Mouse (Mus musculus) bone marrow, adult 2 months (tissue): ENCODE data around the gene Nab2. TPM values are rescaled to one million over a fixed set of nuclear protein-coding genes. Genes with fewer than 3 reads are reported as not detected.

Experiments used
- H3K27ac ChIP-seq: fragments of 200-500 bp; 2 replicates; pipeline ENCODE4 v1.5.1; 2012; ENCODE audit warnings: low read depth, mild to moderate bottlenecking, control low read depth, inconsistent platforms, low read length; ENCODE audit not compliant: control insufficient read depth, poor library complexity, insufficient read depth
- H3K4me1 ChIP-seq: fragments of 200-500 bp; 2 replicates; pipeline ENCODE4 v1.6.1; 2011; ENCODE audit warnings: low read length; ENCODE audit not compliant: control insufficient read depth, insufficient read depth
- H3K4me3 ChIP-seq: fragments of 200-500 bp; replicated peaks from 2 replicates; pipeline ENCODE3; 2011; ENCODE audit warnings: mild to moderate bottlenecking, low read depth, low read length, control low read depth; ENCODE audit not compliant: control insufficient read depth
- CTCF ChIP-seq: fragments of 200-500 bp; IDR thresholded peaks from 2 replicates; pipeline ENCODE4 v1.5.1; 2011; ENCODE audit warnings: low read length, control low read depth; ENCODE audit not compliant: control insufficient read depth, insufficient read depth
- POLR2A ChIP-seq: fragments of 200-500 bp; IDR thresholded peaks from 2 replicates; pipeline ENCODE4 v1.6.1; 2011; ENCODE audit warnings: low read depth, mild to moderate bottlenecking, control low read depth, low read length, borderline replicate concordance; ENCODE audit not compliant: control insufficient read depth
- WGBS: fragments of 180-500 bp; shearing (Covaris S2); methylation state at CpG from one replicate; pipeline ENCODE4 v1.1.7; 2018; 5-methylcytosine and 5-hydroxymethylcytosine counted together
- polyA plus RNA-seq: library from polyadenylated mRNA; stranded (reverse); fragments of >200 nt; gene quantifications from 2 replicates; pipeline ENCODE4 v1.2.4, GENCODE M21; 2011; ENCODE audit warnings: low replicate concordance; ENCODE audit not compliant: missing spikeins, insufficient read depth, insufficient read length

Gene Nab2
- polyA plus RNA-seq, 1 experiment = 4.0 TPM

DNA sequence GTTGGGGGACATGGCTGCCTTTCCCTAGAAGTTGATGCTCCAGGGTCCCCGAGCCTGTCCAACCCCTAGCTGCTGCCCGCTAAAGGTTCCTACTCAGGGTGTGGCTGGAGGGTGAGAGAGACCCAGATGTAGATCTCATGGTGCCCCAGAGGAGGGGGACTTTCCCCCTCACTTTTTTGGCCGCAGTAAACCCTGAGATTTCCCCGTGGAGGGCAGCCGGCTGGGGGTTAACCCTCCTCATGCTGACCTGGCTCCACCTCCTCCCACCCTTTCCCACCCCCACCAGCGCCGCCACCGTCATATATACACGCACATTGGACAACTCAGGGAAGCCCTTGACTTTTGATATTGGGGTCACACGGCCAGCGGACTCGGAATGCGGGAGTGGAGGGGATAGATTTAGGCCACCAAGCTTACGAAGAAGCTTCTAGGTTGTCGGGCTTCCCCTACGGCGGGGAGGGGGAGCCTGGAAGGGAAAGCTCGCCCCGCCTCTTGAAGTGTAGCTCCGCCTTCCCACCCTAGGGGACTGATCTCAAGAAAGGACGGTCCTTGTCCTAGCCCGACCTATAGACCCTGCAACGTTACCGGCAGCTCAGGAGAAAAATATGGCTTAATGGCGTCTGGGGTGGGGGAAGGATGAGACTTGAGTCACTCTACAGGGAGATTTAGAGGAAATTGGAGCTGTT is 24.7 kb downstream of the Nab2 start:
- under 1% methylated on average over 25 of the region's 25 CpGs for WGBS
- H3K4me3 ChIP-seq = peak overlapping the region; percentile 92
- peaks cover 4% of the 10 kb centered on the region; the same call in 1 of the 2 replicates for H3K4me1 ChIP-seq
- H3K27ac ChIP-seq = peak overlapping the region; percentile 98
- TF ChIP-seq CTCF (no peak), POLR2A (0 out of 2 replicates have a peak, but pooled peaks have one; percentile 3)

DNA sequence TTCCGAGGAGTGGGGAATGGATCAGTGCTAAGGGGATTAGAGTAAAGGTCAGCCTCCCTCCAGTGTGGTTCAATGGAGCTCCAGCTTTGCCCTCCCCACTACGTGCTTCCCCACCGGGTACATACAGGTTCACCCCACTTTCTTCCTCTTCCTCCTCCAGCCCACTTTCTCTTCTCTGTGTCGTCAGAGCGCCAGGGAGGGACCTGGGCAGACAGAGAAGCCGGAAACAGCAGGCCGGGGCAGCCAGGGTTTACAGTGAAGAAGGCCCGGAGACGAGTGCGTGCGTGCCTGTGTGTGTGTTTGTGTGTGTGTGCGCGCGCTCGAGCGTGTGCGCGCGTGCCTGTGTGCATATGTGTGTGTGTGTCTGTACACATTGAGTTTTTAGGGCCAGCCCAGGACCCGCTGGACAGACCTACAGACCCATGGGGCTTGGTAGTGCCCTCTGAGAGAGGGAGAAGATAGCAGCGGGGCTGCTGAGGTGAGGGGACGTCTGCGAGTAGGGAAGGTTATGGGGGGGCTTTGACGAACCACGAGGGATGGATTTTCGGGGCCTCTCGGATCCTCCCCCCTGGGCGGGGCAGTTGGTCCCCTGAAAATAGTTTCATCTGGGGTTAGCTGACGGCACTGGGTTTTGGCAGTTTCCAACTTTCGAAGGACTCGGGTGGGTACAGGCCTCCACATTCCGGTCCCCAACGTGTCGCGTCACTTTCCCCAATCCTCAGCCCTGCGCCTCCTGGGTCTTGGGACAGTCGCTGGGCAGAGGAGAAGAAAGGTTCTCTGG is 25.4 kb downstream of the Nab2 start, which contains the start of gene Stat6:
Stat6 (plus strand) TSS at position 215 of the 781 bp plus-strand sequence.
- under 1% methylated on average over 37 of the region's 37 CpGs for WGBS
- Histone ChIP-seq H3K4me3 (peak within 1 kb of the TSS; percentile 92), H3K4me1 (peaks cover 4% of the 10 kb centered on the region; the same call in 1 of the 2 replicates), H3K27ac (peak within 1 kb of the TSS; percentile 98)
- TF ChIP-seq CTCF = no peak
- TF ChIP-seq POLR2A = peak; percentile 93

GRCm38 (mm10) chr10:127641861-127642771 is 26.3 kb downstream of the Nab2 start:
- Histone ChIP-seq H3K27ac (peak overlapping the region; percentile 98), H3K4me1 (peaks cover 4% of the 10 kb centered on the region; the same call in 1 of the 2 replicates), H3K4me3 (peak overlapping the region; percentile 92)
- no peak for TF ChIP-seq POLR2A
- peak; percentile 95 for TF ChIP-seq CTCF
- WGBS = 1% methylated on average over 19 of the region's 19 CpGs

DNA sequence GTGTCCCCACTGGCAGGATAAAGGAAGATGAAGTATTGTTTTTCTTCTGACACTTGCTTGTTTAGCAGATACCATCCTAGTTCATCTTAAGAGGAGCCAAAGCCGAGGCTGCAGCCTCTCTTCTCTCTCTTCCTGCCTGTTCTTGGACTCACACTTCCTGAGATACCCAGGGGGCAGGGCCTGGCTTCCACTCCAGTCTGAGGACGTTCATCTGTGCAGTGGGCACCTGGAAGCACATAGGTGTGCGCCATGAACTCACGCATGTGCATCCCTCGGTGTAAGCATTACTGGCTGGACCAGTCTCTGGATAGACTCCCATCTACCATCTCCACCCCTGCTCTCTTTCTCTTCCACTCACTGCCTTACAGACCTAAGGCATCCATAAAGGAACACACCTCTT is 27.9 kb downstream of the Nab2 start:
- WGBS = 60% methylated on average over 5 of the region's 5 CpGs
- Histone ChIP-seq H3K4me1 (peaks cover 4% of the 10 kb centered on the region; the same call in 1 of the 2 replicates), H3K4me3 (no peak overlapping the region), H3K27ac (no peak overlapping the region)
- TF ChIP-seq POLR2A = no peak
- TF ChIP-seq CTCF = no peak

- Histone ChIP-seq H3K27ac (no peak overlapping the region), H3K4me3 (no peak overlapping the region), H3K4me1 (peaks cover 11% of the 10 kb centered on the region)
- no peak for TF ChIP-seq CTCF
- no peak for TF ChIP-seq POLR2A
- 70% methylated on average over 7 of the region's 7 CpGs for WGBS
Observed at GRCm38 (mm10) chr10:127632668-127633271, 35.6 kb downstream of the Nab2 start.

GRCm38 (mm10) chr10:127631261-127632214 is 36.8 kb downstream of the Nab2 start:
- Histone ChIP-seq H3K27ac (peak overlapping the region; percentile 85), H3K4me1 (peaks cover 11% of the 10 kb centered on the region), H3K4me3 (no peak overlapping the region)
- TF ChIP-seq CTCF (no peak), POLR2A (no peak)
- 23% methylated on average over 10 of the region's 10 CpGs for WGBS
